26 mouse cellular contexts compared by ENCODE assay signal in genomic region chr11:63424319-63424718, GRCm38 (mm10).
"Had no signal": no experiment of that assay in that cellular context is flagged by ENCODE, and none has a peak within 500 bp of the region (broad histone marks: within the 10 kb centered on the region; RNA-seq: fewer than 3 reads in every experiment).

No protein-coding gene starts in this region.

- H3K9ac ChIP-seq: heart, embryonic 13.5 days; heart, embryonic 15.5 days; hindbrain, embryonic 13.5 days; hindbrain, embryonic 15.5 days; kidney, embryonic 15.5 days; limb, embryonic 13.5 days; limb, embryonic 15.5 days; liver, embryonic 12.5 days; liver, embryonic 14.5 days had no signal

- H3K27ac ChIP-seq: heart, embryonic 10.5 days; heart, embryonic 13.5 days; heart, embryonic 15.5 days; hindbrain, embryonic 13.5 days; hindbrain, embryonic 15.5 days; hindbrain, postnatal 0 days; kidney, embryonic 15.5 days; kidney, postnatal 0 days; limb, embryonic 13.5 days; limb, embryonic 15.5 days; liver, embryonic 12.5 days; liver, embryonic 14.5 days had no signal

- H3K4me3 ChIP-seq: heart, embryonic 10.5 days; heart, embryonic 13.5 days; heart, embryonic 15.5 days; hindbrain, embryonic 13.5 days; hindbrain, embryonic 15.5 days; kidney, embryonic 15.5 days; limb, embryonic 13.5 days; limb, embryonic 15.5 days; liver, embryonic 12.5 days had no signal

- H3K4me2 ChIP-seq: heart, embryonic 13.5 days; heart, embryonic 15.5 days; hindbrain, embryonic 13.5 days; hindbrain, embryonic 15.5 days; kidney, embryonic 15.5 days; limb, embryonic 13.5 days; limb, embryonic 15.5 days; liver, embryonic 12.5 days had no signal

- H3K9me3 ChIP-seq: heart, embryonic 10.5 days; heart, embryonic 13.5 days; heart, embryonic 15.5 days; hindbrain, embryonic 13.5 days; hindbrain, embryonic 15.5 days; kidney, embryonic 15.5 days; limb, embryonic 13.5 days; limb, embryonic 15.5 days; liver, embryonic 12.5 days had no signal

- DNase-seq: gastrocnemius, postnatal 14 days; gastrocnemius, postnatal 36 days; heart, adult 18-20 months; heart, postnatal 14 days; heart, postnatal 36 days; kidney, adult 11 months; kidney, adult 2 months; kidney, adult 9 months; kidney, postnatal 14 days; kidney, postnatal 36 days; layer of hippocampus, adult 9-11 months; layer of hippocampus, postnatal 36 days; left cerebral cortex, postnatal 4 days had no signal

- ATAC-seq: hindbrain, postnatal 0 days; intestine, embryonic 16.5 days; liver, embryonic 12.5 days had no signal

- H3K36me3 ChIP-seq: heart, embryonic 10.5 days; heart, embryonic 13.5 days; heart, embryonic 15.5 days; hindbrain, embryonic 13.5 days; hindbrain, embryonic 15.5 days; kidney, embryonic 15.5 days; limb, embryonic 13.5 days; limb, embryonic 15.5 days; liver, embryonic 12.5 days had no signal

- H3K27me3 ChIP-seq: heart, embryonic 13.5 days; heart, embryonic 15.5 days; hindbrain, embryonic 15.5 days; limb, embryonic 13.5 days; limb, embryonic 15.5 days; liver, embryonic 12.5 days had no signal

- H3K4me1 ChIP-seq: heart, embryonic 10.5 days; kidney, embryonic 15.5 days; limb, embryonic 13.5 days; limb, embryonic 15.5 days; liver, embryonic 12.5 days had no signal
